Mouse (Mus musculus): ENCODE data around the gene Azin2. TPM values are rescaled to one million over a fixed set of nuclear protein-coding genes. Genes with fewer than 3 reads are reported as not detected.

Azin2 gene
- total and polyA plus RNA-seq, 2 experiments from 2014 or later, result 21.7 to 29.3 TPM

GRCm38 (mm10) chr4:128923603-128924002, 38.6 kb downstream of the Azin2 start:
- no peak for TF ChIP-seq CTCF (IDR thresholded peaks at IDR 0.05)
- H3K9me3 ChIP-seq (ENCODE audit: low read length), result no peaks in the 10 kb centered on the region
- H3K4me1 ChIP-seq (ENCODE audit: insufficient read depth, low read length), result no peaks in the 10 kb centered on the region
- H3K27ac ChIP-seq (ENCODE audit: low read depth, low read length), result no peak overlapping the region
- H3K36me3 ChIP-seq (ENCODE audit: insufficient read depth, low read length), result no peaks in the 10 kb centered on the region
- H3K4me2 ChIP-seq (ENCODE audit: low read depth, low read length, poor library complexity, severe bottlenecking), result no peak overlapping the region
- H3K4me3 ChIP-seq (ENCODE audit: low read depth, low read length), result no peak overlapping the region
- ATAC-seq (ENCODE audit: low FRiP score) (no peak), DNase-seq (ENCODE audit: low spot score) (no peak)
- H3K9ac ChIP-seq (replicated peaks; ENCODE audit: low read length, poor library complexity, severe bottlenecking), result no peak overlapping the region
- no peaks in the 10 kb centered on the region for H3K27me3 ChIP-seq (ENCODE audit: insufficient read depth, low read length)
- WGBS, result 89% methylated on average over 3 of the region's 3 CpGs

GRCm38 (mm10) chr4:128919106-128919505, 43.1 kb downstream of the Azin2 start:
- no peak overlapping the region for H3K27ac ChIP-seq (ENCODE audit: low read depth, low read length)
- no peak for TF ChIP-seq CTCF (IDR thresholded peaks at IDR 0.05)
- no peak overlapping the region for H3K4me2 ChIP-seq (ENCODE audit: low read depth, low read length, poor library complexity, severe bottlenecking)
- no peak overlapping the region for H3K9ac ChIP-seq (replicated peaks; ENCODE audit: low read length, poor library complexity, severe bottlenecking)
- no peaks in the 10 kb centered on the region for H3K9me3 ChIP-seq (ENCODE audit: low read length)
- ATAC-seq (ENCODE audit: low FRiP score) (no peak), DNase-seq (ENCODE audit: low spot score) (no peak)
- H3K4me1 ChIP-seq (ENCODE audit: insufficient read depth, low read length), result no peaks in the 10 kb centered on the region
- 35% methylated on average over 10 of the region's 10 CpGs for WGBS
- no peaks in the 10 kb centered on the region for H3K27me3 ChIP-seq (ENCODE audit: insufficient read depth, low read length)
- H3K4me3 ChIP-seq (ENCODE audit: low read depth, low read length), result no peak overlapping the region
- no peaks in the 10 kb centered on the region for H3K36me3 ChIP-seq (ENCODE audit: insufficient read depth, low read length)

- TF ChIP-seq CTCF (IDR thresholded peaks at IDR 0.05), result no peak
- H3K36me3 ChIP-seq (ENCODE audit: insufficient read depth, low read length), result no peaks in the 10 kb centered on the region
- DNase-seq (ENCODE audit: low spot score), result no peak
- H3K4me2 ChIP-seq (ENCODE audit: low read depth, low read length, poor library complexity, severe bottlenecking), result no peak overlapping the region
- H3K9me3 ChIP-seq (ENCODE audit: low read length), result no peaks in the 10 kb centered on the region
- H3K9ac ChIP-seq (replicated peaks; ENCODE audit: low read length, poor library complexity, severe bottlenecking), result no peak overlapping the region
- ATAC-seq (ENCODE audit: low FRiP score), result no peak
- H3K4me3 ChIP-seq (ENCODE audit: low read depth, low read length), result no peak overlapping the region
- H3K27ac ChIP-seq (ENCODE audit: low read depth, low read length), result no peak overlapping the region
- no peaks in the 10 kb centered on the region for H3K27me3 ChIP-seq (ENCODE audit: insufficient read depth, low read length)
- H3K4me1 ChIP-seq (ENCODE audit: insufficient read depth, low read length), result no peaks in the 10 kb centered on the region
- 62% methylated on average over 3 of the region's 3 CpGs for WGBS
Measured at GRCm38 (mm10) chr4:128918187-128918586, 44.1 kb downstream of the Azin2 start.

GRCm38 (mm10) chr4:128917756-128918155, 44.5 kb downstream of the Azin2 start:
- H3K4me1 ChIP-seq (ENCODE audit: insufficient read depth, low read length), result no peaks in the 10 kb centered on the region
- no peaks in the 10 kb centered on the region for H3K9me3 ChIP-seq (ENCODE audit: low read length)
- no peak for TF ChIP-seq CTCF (IDR thresholded peaks at IDR 0.05)
- no peaks in the 10 kb centered on the region for H3K36me3 ChIP-seq (ENCODE audit: insufficient read depth, low read length)
- 71% methylated on average over 6 of the region's 6 CpGs for WGBS
- ATAC-seq (ENCODE audit: low FRiP score) (no peak), DNase-seq (ENCODE audit: low spot score) (no peak)
- H3K4me2 ChIP-seq (ENCODE audit: low read depth, low read length, poor library complexity, severe bottlenecking), result no peak overlapping the region
- no peak overlapping the region for H3K9ac ChIP-seq (replicated peaks; ENCODE audit: low read length, poor library complexity, severe bottlenecking)
- no peak overlapping the region for H3K27ac ChIP-seq (ENCODE audit: low read depth, low read length)
- no peaks in the 10 kb centered on the region for H3K27me3 ChIP-seq (ENCODE audit: insufficient read depth, low read length)
- H3K4me3 ChIP-seq (ENCODE audit: low read depth, low read length), result no peak overlapping the region

- Histone ChIP-seq H3K27me3 (ENCODE audit: insufficient read depth, low read length) (no peaks in the 10 kb centered on the region), H3K4me1 (ENCODE audit: insufficient read depth, low read length) (no peaks in the 10 kb centered on the region), H3K9me3 (ENCODE audit: low read length) (no peaks in the 10 kb centered on the region), H3K27ac (ENCODE audit: low read depth, low read length) (no peak overlapping the region), H3K9ac (replicated peaks; ENCODE audit: low read length, poor library complexity, severe bottlenecking) (no peak overlapping the region), H3K4me2 (ENCODE audit: low read depth, low read length, poor library complexity, severe bottlenecking) (no peak overlapping the region), H3K36me3 (ENCODE audit: insufficient read depth, low read length) (0 out of 2 replicates have a peak, but pooled peaks cover 2% of the 10 kb centered on the region), H3K4me3 (ENCODE audit: low read depth, low read length) (no peak overlapping the region)
- WGBS, result 64% methylated on average over 3 of the region's 3 CpGs
- no peak for TF ChIP-seq CTCF (IDR thresholded peaks at IDR 0.05)
- ATAC-seq (ENCODE audit: low FRiP score) (no peak), DNase-seq (ENCODE audit: low spot score) (no peak)
Measured at GRCm38 (mm10) chr4:128917119-128917518, 45.1 kb downstream of the Azin2 start.

- Histone ChIP-seq H3K36me3 (ENCODE audit: insufficient read depth, low read length) (peaks cover 19% of the 10 kb centered on the region; the same call in 1 of the 2 replicates), H3K4me2 (ENCODE audit: low read depth, low read length, poor library complexity, severe bottlenecking) (no peak overlapping the region), H3K27me3 (ENCODE audit: insufficient read depth, low read length) (no peaks in the 10 kb centered on the region), H3K9ac (replicated peaks; ENCODE audit: low read length, poor library complexity, severe bottlenecking) (no peak overlapping the region), H3K27ac (ENCODE audit: low read depth, low read length) (no peak overlapping the region), H3K4me3 (ENCODE audit: low read depth, low read length) (no peak overlapping the region), H3K9me3 (ENCODE audit: low read length) (no peaks in the 10 kb centered on the region), H3K4me1 (ENCODE audit: insufficient read depth, low read length) (no peaks in the 10 kb centered on the region)
- 29% methylated on average over 4 of the region's 4 CpGs for WGBS
- no peak for DNase-seq (ENCODE audit: low spot score)
- ATAC-seq (ENCODE audit: low FRiP score), result no peak
- TF ChIP-seq CTCF (IDR thresholded peaks at IDR 0.05), result no peak
Measured at GRCm38 (mm10) chr4:128913794-128914193, 48.4 kb downstream of the Azin2 start.

Measured in midbrain, postnatal 0 days (tissue).